Mouse (Mus musculus): ENCODE measurements around the gene Trim63. TPM values are rescaled to one million over a fixed set of nuclear protein-coding genes. Genes with fewer than 3 reads are reported as not detected.
"Not testable (repeated sequence)": the region's sequence is repeated elsewhere in the genome, so short reads cannot be mapped to it uniquely, and the experiment has no call there.

Gene Trim63
- polyA plus RNA-seq, 1 experiment from 2014 or later, result 0.11 TPM

GRCm38 (mm10) chr4:134286226-134287167, 28.4 kb upstream of the Trim63 start:
- Histone ChIP-seq H3K27me3 (ENCODE audit: control insufficient read depth, insufficient read depth, low read length) (no peaks in the 10 kb centered on the region), H3K4me1 (ENCODE audit: control insufficient read depth, insufficient read depth, low read length) (peaks cover 21% of the 10 kb centered on the region), H3K9ac (replicated peaks; ENCODE audit: low read length) (peak overlapping the region; percentile 99), H3K27ac (replicated peaks; ENCODE audit: low read depth, low read length) (peak overlapping the region; percentile 100), H3K4me2 (ENCODE audit: low read length) (peak overlapping the region; percentile 90), H3K4me3 (replicated peaks; ENCODE audit: low read depth, low read length) (peak overlapping the region; percentile 100), H3K36me3 (ENCODE audit: control insufficient read depth, insufficient read depth, low read length) (peaks cover 25% of the 10 kb centered on the region), H3K9me3 (ENCODE audit: control insufficient read depth, low read length) (no peaks in the 10 kb centered on the region)
- DNase-seq (peak; percentile 57), ATAC-seq (ENCODE audit: low FRiP score, low TSS enrichment) (peak; percentile 28)
- 4% methylated on average over 59 of the region's 59 CpGs for WGBS

DNA sequence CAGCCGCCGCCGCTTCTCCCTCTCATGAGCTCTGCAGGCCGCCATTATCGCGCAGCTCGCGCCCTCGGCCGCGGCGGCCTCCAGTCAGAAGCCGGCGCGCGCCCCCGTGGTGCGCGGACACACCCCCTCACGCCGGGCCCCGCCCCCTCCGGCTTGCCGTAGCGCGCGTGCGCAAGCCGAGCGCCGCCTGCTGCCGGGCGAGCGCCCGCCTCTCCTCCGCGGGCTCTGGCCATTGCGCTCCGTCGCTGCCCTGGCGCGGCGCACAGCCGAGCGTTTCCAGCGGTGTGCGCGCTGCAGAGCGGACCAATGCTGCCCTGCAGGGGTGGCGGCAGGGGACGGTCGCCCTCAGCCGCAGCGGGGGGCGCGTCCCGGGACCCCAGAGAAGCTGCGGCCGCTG, 27.8 kb upstream of the Trim63 start:
- Histone ChIP-seq H3K4me2 (ENCODE audit: low read length) (peak overlapping the region; percentile 90), H3K4me1 (ENCODE audit: control insufficient read depth, insufficient read depth, low read length) (peaks cover 21% of the 10 kb centered on the region), H3K9ac (replicated peaks; ENCODE audit: low read length) (peak overlapping the region; percentile 99), H3K9me3 (ENCODE audit: control insufficient read depth, low read length) (no peaks in the 10 kb centered on the region), H3K4me3 (replicated peaks; ENCODE audit: low read depth, low read length) (peak overlapping the region; percentile 100), H3K36me3 (ENCODE audit: control insufficient read depth, insufficient read depth, low read length) (peaks cover 18% of the 10 kb centered on the region), H3K27ac (replicated peaks; ENCODE audit: low read depth, low read length) (peak overlapping the region; percentile 100), H3K27me3 (ENCODE audit: control insufficient read depth, insufficient read depth, low read length) (no peaks in the 10 kb centered on the region)
- DNase-seq (peak; percentile 99), ATAC-seq (ENCODE audit: low FRiP score, low TSS enrichment) (peak; percentile 94)
- WGBS, result under 1% methylated on average over 55 of the region's 59 CpGs

DNA sequence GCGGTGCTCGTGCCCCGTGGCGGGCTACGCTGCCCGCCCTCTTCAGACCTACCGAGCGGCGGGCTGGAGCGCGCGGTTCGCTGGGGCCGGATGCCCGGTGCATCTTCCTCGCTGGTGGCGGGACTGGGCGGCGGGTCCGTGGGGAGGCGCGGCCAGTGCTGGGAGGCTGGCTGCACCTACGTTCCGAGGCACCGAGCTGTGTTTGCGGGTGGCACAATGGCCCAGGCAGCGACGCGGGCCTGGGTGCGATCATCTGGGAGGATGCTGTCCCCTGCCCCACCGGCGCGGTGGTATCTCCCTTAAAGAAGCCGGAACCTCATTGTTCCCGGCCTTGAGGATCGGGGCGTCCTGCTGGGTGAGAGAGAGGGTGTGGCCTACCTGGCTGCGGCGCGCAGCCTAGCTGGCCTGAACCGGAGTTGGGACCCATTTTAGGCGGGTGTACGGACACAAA, 27.3 kb upstream of the Trim63 start, which contains the start of gene Pdik1l:
Gene Pdik1l, minus strand, starts transcription at position 321 of the 451 bp plus-strand sequence.
- H3K9me3 ChIP-seq (ENCODE audit: control insufficient read depth, low read length), result no peaks in the 10 kb centered on the region

GRCm38 (mm10) chr4:134288397-134289256, 26.3 kb upstream of the Trim63 start:
- Histone ChIP-seq H3K4me3 (replicated peaks; ENCODE audit: low read depth, low read length) (peak overlapping the region; percentile 100), H3K27me3 (ENCODE audit: control insufficient read depth, insufficient read depth, low read length) (no peaks in the 10 kb centered on the region), H3K4me1 (ENCODE audit: control insufficient read depth, insufficient read depth, low read length) (peaks cover 21% of the 10 kb centered on the region), H3K4me2 (ENCODE audit: low read length) (peak overlapping the region; percentile 88), H3K9ac (replicated peaks; ENCODE audit: low read length) (peak overlapping the region; percentile 99), H3K36me3 (ENCODE audit: control insufficient read depth, insufficient read depth, low read length) (peaks cover 9% of the 10 kb centered on the region), H3K9me3 (ENCODE audit: control insufficient read depth, low read length) (no peaks in the 10 kb centered on the region), H3K27ac (replicated peaks; ENCODE audit: low read depth, low read length) (peak overlapping the region; percentile 100)
- DNase-seq (no peak), ATAC-seq (ENCODE audit: low FRiP score, low TSS enrichment) (no peak)
- 52% methylated on average over 11 of the region's 11 CpGs for WGBS

More for the DNA sequence above, 27.3 kb upstream of the Trim63 start, which contains the start of gene Pdik1l:
- peak within 1 kb of the TSS; percentile 90 for H3K4me2 ChIP-seq (ENCODE audit: low read length)
- peak within 1 kb of the TSS; percentile 100 for H3K4me3 ChIP-seq (replicated peaks; ENCODE audit: low read depth, low read length)
- DNase-seq, result peak; percentile 90
- H3K36me3 ChIP-seq (ENCODE audit: control insufficient read depth, insufficient read depth, low read length), result peaks cover 14% of the 10 kb centered on the region
- H3K27me3 ChIP-seq (ENCODE audit: control insufficient read depth, insufficient read depth, low read length), result no peaks in the 10 kb centered on the region
- ATAC-seq (ENCODE audit: low FRiP score, low TSS enrichment), result peak; percentile 82
- peak within 1 kb of the TSS; percentile 100 for H3K27ac ChIP-seq (replicated peaks; ENCODE audit: low read depth, low read length)
- under 1% methylated on average over 43 of the region's 43 CpGs for WGBS
- H3K4me1 ChIP-seq (ENCODE audit: control insufficient read depth, insufficient read depth, low read length), result peaks cover 21% of the 10 kb centered on the region
- peak within 1 kb of the TSS; percentile 99 for H3K9ac ChIP-seq (replicated peaks; ENCODE audit: low read length)

- Histone ChIP-seq H3K36me3 (ENCODE audit: control insufficient read depth, insufficient read depth, low read length) (no peaks in the 10 kb centered on the region), H3K27me3 (ENCODE audit: control insufficient read depth, insufficient read depth, low read length) (no peaks in the 10 kb centered on the region), H3K4me3 (replicated peaks; ENCODE audit: low read depth, low read length) (no peak overlapping the region), H3K4me1 (ENCODE audit: control insufficient read depth, insufficient read depth, low read length) (peaks cover 11% of the 10 kb centered on the region; the same call in 1 of the 2 replicates), H3K4me2 (ENCODE audit: low read length) (no peak overlapping the region), H3K9ac (replicated peaks; ENCODE audit: low read length) (no peak overlapping the region), H3K27ac (replicated peaks; ENCODE audit: low read depth, low read length) (no peak overlapping the region), H3K9me3 (ENCODE audit: control insufficient read depth, low read length) (no peaks in the 10 kb centered on the region)
- peak; percentile 87 for DNase-seq
- no peak for ATAC-seq (ENCODE audit: low FRiP score, low TSS enrichment)
- 20% methylated on average over 7 of the region's 7 CpGs for WGBS
Measured at GRCm38 (mm10) chr4:134292067-134292466, 22.9 kb upstream of the Trim63 start.

GRCm38 (mm10) chr4:134293061-134293691, 21.7 kb upstream of the Trim63 start:
- H3K27me3 ChIP-seq (ENCODE audit: control insufficient read depth, insufficient read depth, low read length), result no peaks in the 10 kb centered on the region
- no peak for DNase-seq
- no peak overlapping the region for H3K27ac ChIP-seq (replicated peaks; ENCODE audit: low read depth, low read length)
- no peaks in the 10 kb centered on the region for H3K36me3 ChIP-seq (ENCODE audit: control insufficient read depth, insufficient read depth, low read length)
- no peak overlapping the region for H3K9ac ChIP-seq (replicated peaks; ENCODE audit: low read length)
- H3K4me1 ChIP-seq (ENCODE audit: control insufficient read depth, insufficient read depth, low read length), result peaks cover 8% of the 10 kb centered on the region; the same call in 1 of the 2 replicates
- 72% methylated on average over 18 of the region's 18 CpGs for WGBS
- H3K9me3 ChIP-seq (ENCODE audit: control insufficient read depth, low read length), result no peaks in the 10 kb centered on the region
- ATAC-seq (ENCODE audit: low FRiP score, low TSS enrichment), result no peak
- no peak overlapping the region for H3K4me2 ChIP-seq (ENCODE audit: low read length)
- no peak overlapping the region for H3K4me3 ChIP-seq (replicated peaks; ENCODE audit: low read depth, low read length)

DNA sequence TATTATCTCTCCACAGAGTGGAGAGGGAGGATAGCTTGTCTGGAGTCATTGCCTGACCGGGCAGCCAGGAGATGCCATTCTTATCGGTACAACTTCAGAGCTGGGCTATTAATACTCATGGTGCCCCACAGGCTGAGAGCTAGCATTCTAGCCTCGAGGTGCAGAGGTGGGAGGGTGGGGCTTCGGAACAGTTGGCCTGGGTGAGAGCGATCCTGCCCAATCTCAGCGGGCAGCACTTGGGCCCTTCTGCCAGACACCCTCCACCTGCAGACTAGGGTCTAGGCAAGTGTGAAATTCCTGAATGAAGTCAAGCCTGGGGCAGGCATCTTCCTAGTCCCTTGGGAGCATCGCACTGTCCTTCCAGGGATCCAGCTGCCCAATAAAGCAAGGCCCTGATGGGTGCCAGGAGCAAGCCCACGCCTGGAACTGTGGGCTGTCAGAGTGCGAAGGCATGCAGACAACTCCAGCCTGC, 21.2 kb upstream of the Trim63 start:
- Histone ChIP-seq H3K4me2 (ENCODE audit: low read length) (no peak overlapping the region), H3K9me3 (ENCODE audit: control insufficient read depth, low read length) (no peaks in the 10 kb centered on the region), H3K4me3 (replicated peaks; ENCODE audit: low read depth, low read length) (no peak overlapping the region), H3K36me3 (ENCODE audit: control insufficient read depth, insufficient read depth, low read length) (no peaks in the 10 kb centered on the region), H3K27ac (replicated peaks; ENCODE audit: low read depth, low read length) (no peak overlapping the region), H3K27me3 (ENCODE audit: control insufficient read depth, insufficient read depth, low read length) (no peaks in the 10 kb centered on the region), H3K9ac (replicated peaks; ENCODE audit: low read length) (no peak overlapping the region), H3K4me1 (ENCODE audit: control insufficient read depth, insufficient read depth, low read length) (peaks cover 2% of the 10 kb centered on the region; the same call in 1 of the 2 replicates)
- ATAC-seq (ENCODE audit: low FRiP score, low TSS enrichment) (no peak), DNase-seq (no peak)
- WGBS, result 81% methylated on average over 9 of the region's 9 CpGs

GRCm38 (mm10) chr4:134296096-134296495, 18.8 kb upstream of the Trim63 start:
- not testable (repeated sequence) for H3K4me1 ChIP-seq (ENCODE audit: control insufficient read depth, insufficient read depth, low read length); ATAC-seq (ENCODE audit: low FRiP score, low TSS enrichment)

More at GRCm38 (mm10) chr4:134296096-134296495, 18.8 kb upstream of the Trim63 start:
- not testable (repeated sequence) for H3K27ac ChIP-seq (replicated peaks; ENCODE audit: low read depth, low read length); H3K27me3 ChIP-seq (ENCODE audit: control insufficient read depth, insufficient read depth, low read length); H3K9ac ChIP-seq (replicated peaks; ENCODE audit: low read length); H3K4me2 ChIP-seq (ENCODE audit: low read length); DNase-seq; H3K9me3 ChIP-seq (ENCODE audit: control insufficient read depth, low read length); H3K36me3 ChIP-seq (ENCODE audit: control insufficient read depth, insufficient read depth, low read length); H3K4me3 ChIP-seq (replicated peaks; ENCODE audit: low read depth, low read length)
- WGBS, result 84% methylated on average over 4 of the region's 4 CpGs

All from midbrain, embryonic 14.5 days (tissue).